Mouse (Mus musculus): Measurements from ENCODE around the gene Unc5c. TPM values are rescaled to one million over a fixed set of nuclear protein-coding genes. Genes with fewer than 3 reads are reported as not detected.

Unc5c gene
- polyA plus RNA-seq, 1 experiment from 2014 or later = not detected

DNA sequence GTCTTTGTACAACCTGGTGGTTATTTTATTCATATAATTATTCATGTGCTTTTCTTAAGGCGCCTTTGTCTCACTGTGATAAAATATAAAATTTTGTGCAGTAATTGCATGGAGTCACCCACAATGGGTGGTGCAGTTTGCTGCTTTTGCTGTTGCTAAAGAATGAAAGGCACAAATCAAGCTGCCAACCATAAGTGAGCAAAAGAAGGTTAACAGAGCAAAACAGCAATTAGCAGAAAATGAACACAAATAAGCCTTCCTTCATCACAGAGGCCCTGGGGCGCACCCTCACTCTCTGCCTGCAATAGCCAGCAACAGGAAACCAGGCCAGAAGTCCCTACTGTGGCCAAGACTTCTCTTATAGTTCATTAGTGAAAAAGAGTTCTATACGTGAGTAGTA is 185.6 kb downstream of the Unc5c start:
- no peak for ATAC-seq
- Histone ChIP-seq H3K4me3 (ENCODE audit: low read depth, low read length) (no peak overlapping the region), H3K9me3 (ENCODE audit: low read length) (no peaks in the 10 kb centered on the region), H3K27me3 (ENCODE audit: insufficient read depth, low read length) (no peaks in the 10 kb centered on the region), H3K4me2 (ENCODE audit: low read depth, low read length) (no peak overlapping the region), H3K9ac (replicated peaks) (no peak overlapping the region), H3K36me3 (replicated peaks; ENCODE audit: insufficient read depth, low read length) (no peaks in the 10 kb centered on the region), H3K27ac (ENCODE audit: low read depth) (no peak overlapping the region), H3K4me1 (ENCODE audit: insufficient read depth) (no peaks in the 10 kb centered on the region)
- no peak for DNase-seq
- TF ChIP-seq EP300 (IDR thresholded peaks at IDR 0.05; ENCODE audit: low read depth) (no peak), CTCF (IDR thresholded peaks at IDR 0.05; ENCODE audit: low read depth) (no peak)
- 80% methylated on average over 3 of the region's 3 CpGs for WGBS (ENCODE audit: insufficient replicate concordance)

DNA sequence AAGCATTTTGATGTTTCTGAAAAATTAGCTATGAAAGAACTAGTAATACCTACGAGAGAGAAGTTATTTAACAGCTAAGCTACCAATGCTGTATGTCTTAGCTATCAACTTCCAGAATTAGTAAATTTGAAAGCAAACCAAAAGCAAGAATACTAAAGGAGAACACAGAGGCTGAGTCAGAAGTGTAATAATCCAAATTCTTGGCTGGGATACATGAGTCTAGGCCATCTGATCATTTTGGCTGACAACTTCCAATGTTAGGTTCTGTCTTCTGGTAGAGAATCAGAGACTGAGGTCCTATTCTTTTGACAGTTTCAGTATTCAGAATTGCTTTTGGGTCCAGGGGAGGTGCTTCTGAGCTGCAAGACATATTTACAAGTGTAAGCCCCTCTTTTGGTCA is 188.9 kb downstream of the Unc5c start:
- no peak overlapping the region for H3K4me2 ChIP-seq (ENCODE audit: low read depth, low read length)
- no peaks in the 10 kb centered on the region for H3K4me1 ChIP-seq (ENCODE audit: insufficient read depth)
- DNase-seq (no peak), ATAC-seq (no peak)
- no peaks in the 10 kb centered on the region for H3K9me3 ChIP-seq (ENCODE audit: low read length)
- no peak overlapping the region for H3K27ac ChIP-seq (ENCODE audit: low read depth)
- H3K27me3 ChIP-seq (ENCODE audit: insufficient read depth, low read length) = no peaks in the 10 kb centered on the region
- no peaks in the 10 kb centered on the region for H3K36me3 ChIP-seq (replicated peaks; ENCODE audit: insufficient read depth, low read length)
- no peak overlapping the region for H3K4me3 ChIP-seq (ENCODE audit: low read depth, low read length)
- H3K9ac ChIP-seq (replicated peaks) = no peak overlapping the region
- TF ChIP-seq EP300 (IDR thresholded peaks at IDR 0.05; ENCODE audit: low read depth) = no peak
- TF ChIP-seq CTCF (IDR thresholded peaks at IDR 0.05; ENCODE audit: low read depth) = no peak
- WGBS (ENCODE audit: insufficient replicate concordance) = 60% methylated on average over 1 of the region's 1 CpGs

GRCm38 (mm10) chr3:141659041-141659789 is 194.2 kb downstream of the Unc5c start:
- Histone ChIP-seq H3K27ac (ENCODE audit: low read depth) (no peak overlapping the region), H3K27me3 (ENCODE audit: insufficient read depth, low read length) (no peaks in the 10 kb centered on the region), H3K9ac (replicated peaks) (no peak overlapping the region), H3K4me3 (ENCODE audit: low read depth, low read length) (no peak overlapping the region), H3K9me3 (ENCODE audit: low read length) (no peaks in the 10 kb centered on the region), H3K36me3 (replicated peaks; ENCODE audit: insufficient read depth, low read length) (no peaks in the 10 kb centered on the region), H3K4me1 (ENCODE audit: insufficient read depth) (no peaks in the 10 kb centered on the region), H3K4me2 (ENCODE audit: low read depth, low read length) (no peak overlapping the region)
- TF ChIP-seq EP300 (IDR thresholded peaks at IDR 0.05; ENCODE audit: low read depth) = no peak
- TF ChIP-seq CTCF (IDR thresholded peaks at IDR 0.05; ENCODE audit: low read depth) = no peak
- DNase-seq (no peak), ATAC-seq (no peak)
- WGBS (ENCODE audit: insufficient replicate concordance) = 50% methylated on average over 3 of the region's 3 CpGs

GRCm38 (mm10) chr3:141660065-141661062 is 195.3 kb downstream of the Unc5c start:
- ATAC-seq = no peak
- Histone ChIP-seq H3K36me3 (replicated peaks; ENCODE audit: insufficient read depth, low read length) (no peaks in the 10 kb centered on the region), H3K4me3 (ENCODE audit: low read depth, low read length) (no peak overlapping the region), H3K9ac (replicated peaks) (no peak overlapping the region), H3K4me2 (ENCODE audit: low read depth, low read length) (no peak overlapping the region), H3K27me3 (ENCODE audit: insufficient read depth, low read length) (no peaks in the 10 kb centered on the region), H3K9me3 (ENCODE audit: low read length) (no peaks in the 10 kb centered on the region), H3K27ac (ENCODE audit: low read depth) (no peak overlapping the region), H3K4me1 (ENCODE audit: insufficient read depth) (no peaks in the 10 kb centered on the region)
- TF ChIP-seq EP300 (IDR thresholded peaks at IDR 0.05; ENCODE audit: low read depth) = no peak
- no peak for TF ChIP-seq CTCF (IDR thresholded peaks at IDR 0.05; ENCODE audit: low read depth)
- WGBS (ENCODE audit: insufficient replicate concordance) = 56% methylated on average over 15 of the region's 15 CpGs
- DNase-seq = no peak

- TF ChIP-seq EP300 (IDR thresholded peaks at IDR 0.05; ENCODE audit: low read depth) = no peak
- TF ChIP-seq CTCF (IDR thresholded peaks at IDR 0.05; ENCODE audit: low read depth) = no peak
- WGBS (ENCODE audit: insufficient replicate concordance) = 68% methylated on average over 2 of the region's 2 CpGs
- no peaks in the 10 kb centered on the region for H3K27me3 ChIP-seq (ENCODE audit: insufficient read depth, low read length)
- H3K36me3 ChIP-seq (replicated peaks; ENCODE audit: insufficient read depth, low read length) = no peaks in the 10 kb centered on the region
- H3K4me3 ChIP-seq (ENCODE audit: low read depth, low read length) = no peak overlapping the region
- H3K9me3 ChIP-seq (ENCODE audit: low read length) = no peaks in the 10 kb centered on the region
- H3K27ac ChIP-seq (ENCODE audit: low read depth) = no peak overlapping the region
- no peak for ATAC-seq
- H3K4me1 ChIP-seq (ENCODE audit: insufficient read depth) = no peaks in the 10 kb centered on the region
- no peak overlapping the region for H3K4me2 ChIP-seq (ENCODE audit: low read depth, low read length)
- no peak for DNase-seq
- no peak overlapping the region for H3K9ac ChIP-seq (replicated peaks)
Observed at GRCm38 (mm10) chr3:141689113-141689512, 224.1 kb downstream of the Unc5c start.

GRCm38 (mm10) chr3:141690676-141691075 is 225.7 kb downstream of the Unc5c start:
- TF ChIP-seq EP300 (IDR thresholded peaks at IDR 0.05; ENCODE audit: low read depth) (no peak), CTCF (IDR thresholded peaks at IDR 0.05; ENCODE audit: low read depth) (no peak)
- H3K4me1 ChIP-seq (ENCODE audit: insufficient read depth) = no peaks in the 10 kb centered on the region
- 28% methylated on average over 1 of the region's 1 CpGs for WGBS (ENCODE audit: insufficient replicate concordance)
- DNase-seq (no peak), ATAC-seq (no peak)
- no peaks in the 10 kb centered on the region for H3K9me3 ChIP-seq (ENCODE audit: low read length)
- H3K4me3 ChIP-seq (ENCODE audit: low read depth, low read length) = no peak overlapping the region
- no peak overlapping the region for H3K4me2 ChIP-seq (ENCODE audit: low read depth, low read length)
- no peaks in the 10 kb centered on the region for H3K27me3 ChIP-seq (ENCODE audit: insufficient read depth, low read length)
- H3K36me3 ChIP-seq (replicated peaks; ENCODE audit: insufficient read depth, low read length) = no peaks in the 10 kb centered on the region
- H3K9ac ChIP-seq (replicated peaks) = no peak overlapping the region
- no peak overlapping the region for H3K27ac ChIP-seq (ENCODE audit: low read depth)
